Mouse (Mus musculus) midbrain, postnatal 0 days (tissue): ENCODE data around the gene Sirpa. TPM values are rescaled to one million over a fixed set of nuclear protein-coding genes. Genes with fewer than 3 reads are reported as not detected.

Experiments
- ATAC-seq: fragments of 200-750 bp; cut with Nextera tagmentation; 2 replicates; pipeline ENCODE4 v1.8.0; 2017; ENCODE audit warnings: moderate number of reproducible peaks, mild to moderate bottlenecking, moderate TSS enrichment, moderate library complexity; ENCODE audit not compliant: low FRiP score
- DNase-seq: peaks from one replicate; pipeline ENCODE4 v3.0.0-alpha.2; 2015; ENCODE audit warnings: low spot score
- H3K27ac ChIP-seq: fragments of 300-500 bp; sonication (generic); 2 replicates; pipeline ENCODE4 v1.5.1; 2014; ENCODE audit warnings: low read depth, mild to moderate bottlenecking, low read length, mixed read lengths
- H3K27me3 ChIP-seq: fragments of 300-500 bp; sonication (generic); 2 replicates; pipeline ENCODE4 v1.6.1; 2014; ENCODE audit warnings: low read length, control low read depth, mixed read lengths; ENCODE audit not compliant: insufficient read depth
- H3K36me3 ChIP-seq: fragments of 300-500 bp; sonication (generic); 2 replicates; pipeline ENCODE4 v1.6.1; 2014; ENCODE audit warnings: low read length, control low read depth, mixed read lengths; ENCODE audit not compliant: insufficient read depth
- H3K4me1 ChIP-seq: fragments of 300-500 bp; sonication (generic); 2 replicates; pipeline ENCODE4 v1.6.1; 2014; ENCODE audit warnings: mild to moderate bottlenecking, control low read depth, antibody characterized with exemption, low read length, mixed read lengths; ENCODE audit not compliant: insufficient read depth
- H3K4me2 ChIP-seq: fragments of 300-500 bp; sonication (generic); 2 replicates; pipeline ENCODE4 v1.6.1; 2014; ENCODE audit warnings: low read depth, mild to moderate bottlenecking, low read length, mixed read lengths; ENCODE audit not compliant: poor library complexity, severe bottlenecking
- H3K4me3 ChIP-seq: fragments of 300-500 bp; sonication (generic); 2 replicates; pipeline ENCODE4 v1.5.1; 2014; ENCODE audit warnings: low read depth, mild to moderate bottlenecking, low read length, moderate library complexity
- H3K9ac ChIP-seq: fragments of 300-500 bp; sonication (generic); replicated peaks from 2 replicates; pipeline ENCODE4 v1.6.1; 2014; ENCODE audit warnings: mild to moderate bottlenecking, low read length, moderate library complexity, mixed read lengths; ENCODE audit not compliant: poor library complexity, severe bottlenecking
- H3K9me3 ChIP-seq: fragments of 300-500 bp; sonication (generic); 2 replicates; pipeline ENCODE4 v1.6.1; 2016; ENCODE audit warnings: low read length, control low read depth
- CTCF ChIP-seq: IDR thresholded peaks from 2 replicates; pipeline ENCODE4 v1.5.1; 2016; ENCODE audit warnings: antibody characterized with exemption, mild to moderate bottlenecking
- WGBS: fragments of 180-500 bp; shearing (Covaris S2); extraction: QIAGEN DNeasy Blood & Tissue Kit; methylation state at CpG from one replicate; pipeline ENCODE4 v1.1.7; 2014; 5-methylcytosine and 5-hydroxymethylcytosine counted together
- polyA plus RNA-seq: library from polyadenylated mRNA; unstranded; fragments of >200 nt; fragmentation: Nextera tagmentation; extraction: Ambion mirVana; gene quantifications from 2 replicates; pipeline ENCODE4 v1.2.1, GENCODE M21; 2015
- total RNA-seq: library from RNA; depleted of rRNA; stranded (reverse); fragments of >200 nt; gene quantifications from 2 replicates; pipeline ENCODE4 v1.2.3, GENCODE M21; 2014

The Sirpa gene
- total and polyA plus RNA-seq, 2 experiments from 2014 or later = 55.7 to 109 TPM

GRCm38 (mm10) chr2:129576611-129577447, 15.8 kb upstream of the Sirpa start:
- DNase-seq (peak; percentile 74), ATAC-seq (peak; percentile 38; the same call in 1 of the 2 replicates)
- H3K27me3 ChIP-seq = no peaks in the 10 kb centered on the region
- H3K9ac ChIP-seq = no peak overlapping the region
- H3K4me3 ChIP-seq = no peak overlapping the region
- H3K4me2 ChIP-seq = no peak overlapping the region
- 75% methylated on average over 8 of the region's 8 CpGs for WGBS
- H3K4me1 ChIP-seq = peaks cover 4% of the 10 kb centered on the region; the same call in 1 of the 2 replicates
- TF ChIP-seq CTCF = no peak
- H3K36me3 ChIP-seq = no peaks in the 10 kb centered on the region
- H3K27ac ChIP-seq = no peak overlapping the region
- H3K9me3 ChIP-seq = no peaks in the 10 kb centered on the region

- no peak for ATAC-seq
- Histone ChIP-seq H3K9me3 (no peaks in the 10 kb centered on the region), H3K27me3 (no peaks in the 10 kb centered on the region), H3K4me1 (0 out of 2 replicates have a peak, but pooled peaks cover under 1% of the 10 kb centered on the region), H3K27ac (no peak overlapping the region), H3K4me3 (no peak overlapping the region), H3K9ac (no peak overlapping the region), H3K4me2 (no peak overlapping the region), H3K36me3 (no peaks in the 10 kb centered on the region; the same call in 1 of the 2 replicates)
- TF ChIP-seq CTCF = no peak
- DNase-seq = no peak
- WGBS = 84% methylated on average over 4 of the region's 4 CpGs
Measured at GRCm38 (mm10) chr2:129580656-129581055, 12.0 kb upstream of the Sirpa start.

DNA sequence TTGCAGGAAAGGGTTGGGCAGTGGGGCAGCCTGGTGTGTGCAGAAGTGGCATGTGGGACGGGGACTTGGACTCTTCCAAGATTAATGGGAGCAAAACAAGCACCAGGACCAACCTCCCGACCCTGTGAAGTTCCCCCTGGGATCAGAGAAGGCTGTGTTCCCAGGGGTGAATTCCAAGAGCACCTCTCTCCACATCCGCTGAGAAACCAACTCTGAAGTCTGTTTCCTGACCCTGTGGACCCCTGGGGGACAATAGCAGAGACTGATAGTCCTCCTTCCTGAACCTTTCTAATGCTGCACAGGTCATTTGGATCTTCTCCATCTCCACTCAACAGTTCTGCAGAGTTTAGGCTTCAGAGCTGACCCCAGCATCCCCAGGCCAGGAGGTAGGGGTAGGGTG, 10.8 kb upstream of the Sirpa start:
- WGBS = 58% methylated on average over 3 of the region's 3 CpGs
- no peak overlapping the region for H3K27ac ChIP-seq
- no peak overlapping the region for H3K4me2 ChIP-seq
- TF ChIP-seq CTCF = no peak
- H3K4me3 ChIP-seq = no peak overlapping the region
- H3K9ac ChIP-seq = no peak overlapping the region
- DNase-seq (no peak), ATAC-seq (no peak)
- H3K36me3 ChIP-seq = no peaks in the 10 kb centered on the region; the same call in 1 of the 2 replicates
- no peaks in the 10 kb centered on the region for H3K4me1 ChIP-seq
- H3K9me3 ChIP-seq = no peaks in the 10 kb centered on the region
- no peaks in the 10 kb centered on the region for H3K27me3 ChIP-seq

GRCm38 (mm10) chr2:129582261-129582660, 10.4 kb upstream of the Sirpa start:
- Histone ChIP-seq H3K9ac (no peak overlapping the region), H3K4me3 (no peak overlapping the region), H3K27me3 (no peaks in the 10 kb centered on the region), H3K4me2 (no peak overlapping the region), H3K36me3 (no peaks in the 10 kb centered on the region; the same call in 1 of the 2 replicates), H3K27ac (no peak overlapping the region), H3K4me1 (no peaks in the 10 kb centered on the region), H3K9me3 (no peaks in the 10 kb centered on the region)
- DNase-seq = no peak
- 91% methylated on average over 4 of the region's 4 CpGs for WGBS
- ATAC-seq = no peak
- TF ChIP-seq CTCF = no peak

DNA sequence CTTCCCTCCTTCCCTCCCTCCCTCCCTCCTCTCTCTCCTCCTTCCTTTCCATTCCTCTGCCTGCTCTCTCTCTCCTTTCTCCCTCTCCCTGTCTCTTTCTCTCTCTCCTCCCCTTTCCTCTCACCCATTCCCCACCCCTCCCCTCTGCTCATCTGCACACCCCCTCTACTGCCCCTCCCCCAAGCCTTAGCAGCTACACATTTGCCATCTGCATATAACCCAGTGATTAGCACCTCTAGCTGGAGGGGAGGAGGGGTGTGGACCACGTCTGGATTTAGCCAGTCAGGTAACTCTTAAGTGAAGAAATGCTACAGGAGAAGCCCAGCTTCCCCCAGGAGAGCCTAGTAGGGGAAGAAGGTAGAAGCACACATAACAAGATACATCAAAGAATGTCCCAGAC, 7.7 kb upstream of the Sirpa start:
- WGBS = 15% methylated on average over 1 of the region's 1 CpGs
- no peaks in the 10 kb centered on the region for H3K27me3 ChIP-seq

DNA sequence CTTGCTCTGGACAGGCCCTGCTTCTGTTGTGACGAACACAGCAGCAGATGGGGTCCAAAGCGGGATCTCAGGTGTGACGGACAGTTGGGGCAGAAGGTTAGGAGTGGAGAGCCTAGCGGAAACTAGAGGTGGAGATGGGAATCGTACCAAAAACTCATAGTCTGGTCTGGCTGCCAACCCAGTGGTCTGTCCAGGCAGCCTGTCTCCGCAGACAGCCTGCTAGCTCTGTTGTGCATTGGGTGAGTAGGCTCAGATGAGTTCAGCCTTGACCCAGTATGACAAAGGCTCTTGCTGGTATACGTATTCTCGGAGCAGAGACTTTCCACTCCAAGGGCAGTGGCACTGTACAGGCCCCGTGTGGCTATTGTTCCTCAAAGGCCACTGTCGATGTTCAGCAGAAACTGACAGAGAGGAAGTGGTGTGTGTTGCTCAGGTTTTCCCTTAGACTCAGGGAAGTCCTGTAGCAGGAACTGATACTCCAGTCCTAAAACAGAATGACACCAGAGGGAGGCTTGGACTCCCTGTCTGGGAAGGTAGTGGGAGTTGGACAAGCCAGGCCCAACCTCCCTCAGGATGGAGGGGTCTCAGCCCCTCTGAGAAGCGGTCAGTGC, 6.6 kb upstream of the Sirpa start:
- TF ChIP-seq CTCF = no peak
- Histone ChIP-seq H3K9me3 (no peaks in the 10 kb centered on the region), H3K27ac (no peak overlapping the region), H3K36me3 (no peaks in the 10 kb centered on the region; the same call in 1 of the 2 replicates), H3K9ac (no peak overlapping the region), H3K4me2 (no peak overlapping the region), H3K4me1 (no peaks in the 10 kb centered on the region), H3K27me3 (no peaks in the 10 kb centered on the region), H3K4me3 (no peak overlapping the region)
- no peak for ATAC-seq
- 84% methylated on average over 11 of the region's 11 CpGs for WGBS
- DNase-seq = no peak

More for the DNA sequence above, 7.7 kb upstream of the Sirpa start:
- Histone ChIP-seq H3K4me1 (no peaks in the 10 kb centered on the region), H3K4me2 (no peak overlapping the region), H3K9ac (no peak overlapping the region), H3K36me3 (no peaks in the 10 kb centered on the region; the same call in 1 of the 2 replicates), H3K27ac (no peak overlapping the region), H3K9me3 (no peaks in the 10 kb centered on the region), H3K4me3 (no peak overlapping the region)
- TF ChIP-seq CTCF = no peak
- DNase-seq (no peak), ATAC-seq (no peak)
